ENCODE assay signal across 17 mouse cellular contexts in the genomic region with DNA sequence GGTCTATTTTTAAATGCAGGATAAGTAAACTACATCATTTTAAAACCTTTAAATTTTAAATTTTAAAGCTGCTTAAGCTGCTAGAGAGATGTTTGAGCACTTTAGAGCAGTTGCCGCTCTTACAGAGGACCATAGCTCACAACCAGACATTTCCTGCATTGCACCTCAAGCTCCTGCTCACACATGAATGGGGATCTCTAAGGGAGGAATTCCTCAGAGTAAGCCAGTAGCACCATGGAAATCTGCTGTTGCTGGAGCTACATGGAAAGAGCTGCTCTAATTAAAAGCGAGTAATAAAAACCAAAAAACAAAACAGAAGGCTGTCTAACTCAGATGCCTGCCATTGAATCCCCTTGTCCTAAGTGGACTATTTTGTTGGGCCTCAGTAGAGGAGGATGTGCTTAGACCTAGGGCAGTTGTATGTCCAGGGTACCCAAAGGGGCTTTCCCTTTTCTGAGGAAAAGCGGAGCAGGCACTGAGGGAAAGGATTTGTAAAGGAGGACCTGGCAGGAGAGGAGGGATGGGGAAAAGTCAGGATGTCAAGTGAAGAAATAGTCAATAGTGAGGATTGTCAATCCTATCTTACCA.
"Had no signal": no experiment of that assay in that cellular context is flagged by ENCODE, and none has a peak within 500 bp of the region (broad histone marks: within the 10 kb centered on the region; RNA-seq: fewer than 3 reads in every experiment).

No protein-coding gene starts in this region.

- H3K27ac ChIP-seq: kidney, embryonic 15.5 days; limb, embryonic 12.5 days; liver, embryonic 13.5 days; lung, embryonic 15.5 days; macrophage had no signal

- H3K4me1 ChIP-seq: kidney, embryonic 15.5 days; limb, embryonic 12.5 days; liver, embryonic 13.5 days; lung, embryonic 15.5 days had no signal

- ATAC-seq: liver, postnatal 0 days had no signal

- H3K9ac ChIP-seq: kidney, embryonic 15.5 days; limb, embryonic 12.5 days; liver, embryonic 13.5 days; liver, postnatal 0 days; lung, embryonic 15.5 days had no signal

- H3K4me2 ChIP-seq: kidney, embryonic 15.5 days; limb, embryonic 12.5 days; liver, embryonic 13.5 days; lung, embryonic 15.5 days; midbrain, embryonic 11.5 days had no signal

- DNase-seq: kidney, adult 2 months; kidney, postnatal 14 days; liver; liver, embryonic 13.5 days; liver, postnatal 0 days; lung, postnatal 14 days; retina, postnatal 1 day; right cerebral cortex, postnatal 4 days; spleen, adult 18-20 months; thymus, adult 18-20 months; thymus, postnatal 14 days had no signal

- H3K4me3 ChIP-seq: kidney, embryonic 15.5 days; limb, embryonic 12.5 days; liver, embryonic 13.5 days; lung, embryonic 15.5 days; megakaryocyte, embryonic 14.5 days had no signal

- H3K27me3 ChIP-seq: kidney, embryonic 15.5 days; limb, embryonic 12.5 days; liver, embryonic 13.5 days; lung, embryonic 15.5 days; megakaryocyte, embryonic 14.5 days had no signal

- H3K9me3 ChIP-seq: kidney, embryonic 15.5 days; limb, embryonic 12.5 days; liver, embryonic 13.5 days; lung, embryonic 15.5 days; megakaryocyte, embryonic 14.5 days had no signal
